In the genomic region with DNA sequence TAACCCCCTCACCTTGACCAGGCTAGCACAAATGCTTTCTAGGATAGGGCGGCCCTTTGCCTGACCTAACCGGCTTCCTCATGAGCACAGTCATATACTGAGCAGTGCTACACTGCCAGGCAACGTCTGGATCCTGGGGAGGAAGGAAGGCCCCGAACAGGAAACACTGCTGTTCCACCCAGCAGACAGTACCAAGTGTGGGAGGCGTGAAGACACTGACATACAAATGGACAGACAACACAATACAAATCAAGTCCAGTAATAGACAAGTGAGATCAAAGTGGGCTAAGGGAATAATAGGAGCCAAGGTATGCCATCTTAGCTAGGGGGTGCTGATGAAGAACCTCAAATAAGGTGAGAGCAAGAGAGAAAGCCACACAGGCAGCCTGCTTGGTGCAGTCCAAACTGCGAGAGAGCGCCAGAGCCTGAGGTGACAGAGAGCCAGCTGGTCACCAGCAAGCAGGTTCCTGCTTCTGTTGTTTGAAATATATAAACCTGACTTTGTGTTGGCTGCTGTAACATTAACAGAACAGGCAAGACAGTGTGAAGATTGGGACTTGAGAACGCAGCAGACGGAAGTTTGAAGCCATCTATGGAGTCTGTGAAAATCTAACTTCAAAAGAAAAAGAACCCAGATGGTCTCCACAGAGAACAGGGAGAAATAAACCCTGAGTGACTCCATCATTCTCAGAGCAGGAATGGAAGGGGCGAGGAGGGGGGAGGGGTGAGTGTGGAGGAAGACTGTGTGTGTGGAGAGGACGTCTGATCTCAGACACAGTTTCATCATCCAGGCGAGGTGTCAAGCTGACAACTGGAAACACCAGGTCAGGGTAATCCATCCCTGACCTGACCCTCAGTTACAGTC, we compare ENCODE assay signal across 9 mouse cellular contexts. TPM values are rescaled to one million over a fixed set of nuclear protein-coding genes. Genes with fewer than 3 reads are reported as not detected.
DNase-seq lines count a peak whose midpoint lies in the region; ATAC-seq lines count a peak whose summit lies in the region.
"Had no signal": no experiment of that assay in that cellular context is flagged by ENCODE, and none has a peak within 500 bp of the region (broad histone marks: within the 10 kb centered on the region; RNA-seq: fewer than 3 reads in every experiment).

No protein-coding gene starts in this region.

- peaks cover 67% of the 10 kb centered on the region for H3K36me3 ChIP-seq in embryonic facial prominence, embryonic 10.5 days (replicated peaks)

- no peak for DNase-seq in cerebellum, postnatal 4 days (ENCODE audit: low spot score in 2 of 2)
- peak; percentile 16 for DNase-seq in 416B (ENCODE audit: low read depth)
- DNase-seq in embryonic facial prominence, embryonic 10.5 days (ENCODE audit: low spot score), result no peak
- DNase-seq in kidney, postnatal 25 days, result peak; percentile 27 to 54
- DNase-seq in telencephalon, adult 2 months (ENCODE audit: low read depth, low spot score), result peak; percentile 48
- DNase-seq in gastrocnemius, postnatal 25 days, result no peak
- DNase-seq in neural tube, embryonic 10.5 days (ENCODE audit: extremely low spot score, low spot score), result no peak

- WGBS in embryonic facial prominence, embryonic 10.5 days, result 75% methylated on average over 12 of the region's 12 CpGs

- H3K27me3 ChIP-seq in embryonic facial prominence, embryonic 10.5 days (replicated peaks; ENCODE audit: low read depth, poor library complexity, severe bottlenecking), result no peaks in the 10 kb centered on the region
- H3K27me3 ChIP-seq: limb, embryonic 15.5 days had no signal

- no peaks in the 10 kb centered on the region for H3K9me3 ChIP-seq in embryonic facial prominence, embryonic 10.5 days
- H3K9me3 ChIP-seq: limb, embryonic 15.5 days had no signal

- peaks cover 32% of the 10 kb centered on the region for H3K4me1 ChIP-seq in embryonic facial prominence, embryonic 10.5 days
- H3K4me1 ChIP-seq: limb, embryonic 15.5 days had no signal

- H3K27ac ChIP-seq in embryonic facial prominence, embryonic 10.5 days (replicated peaks), result peak overlapping the region; percentile 32; the same call in 1 of the 2 replicates
- H3K27ac ChIP-seq: limb, embryonic 15.5 days had no signal

- no peak overlapping the region for H3K4me3 ChIP-seq in embryonic facial prominence, embryonic 10.5 days
- H3K4me3 ChIP-seq: limb, embryonic 15.5 days had no signal

- ATAC-seq in cerebellum, adult (ENCODE audit: insufficient number of reproducible peaks, low FRiP score, low TSS enrichment), result peak; percentile 75; the same call in 1 of the 2 replicates

RNA-seq across cellular contexts. Expression of a gene that starts 28.6 kb away (rescaled TPM):
- polyA plus RNA-seq in embryonic facial prominence, embryonic 10.5 days (2016; fragmentation: Nextera tagmentation; extraction: Ambion mirVana), result 0.10 and 0.11 TPM in 2 replicates
- under 1 TPM; 0.56 to 0.75 TPM for total RNA-seq in gastrocnemius, postnatal 25 days (2021)

Comparison
In these comparisons a context has a peak if more than half of its experiments do, and no peak if none do; other contexts are left out.
1. DNase-seq: peak in 416B (single experiment), kidney, postnatal 25 days (2 of 2) and telencephalon, adult 2 months (single experiment); none in cerebellum, postnatal 4 days (0 of 2), embryonic facial prominence, embryonic 10.5 days (single experiment), gastrocnemius, postnatal 25 days (single experiment) and neural tube, embryonic 10.5 days (single experiment).